Mouse (Mus musculus) liver, adult 2 months (tissue): ENCODE data around the gene Nfix.

Experiments used
- CTCF ChIP-seq: fragments of 200-500 bp; IDR thresholded peaks from 2 replicates; pipeline ENCODE4 v1.5.1; 2011; ENCODE audit warnings: low read depth, low read length, control low read depth
- POLR2A ChIP-seq: fragments of 200-500 bp; IDR thresholded peaks from 2 replicates; pipeline ENCODE4 v1.6.1; 2011; ENCODE audit warnings: low read length, control low read depth; ENCODE audit not compliant: insufficient read depth; ENCODE audit errors: extremely low read depth

DNA sequence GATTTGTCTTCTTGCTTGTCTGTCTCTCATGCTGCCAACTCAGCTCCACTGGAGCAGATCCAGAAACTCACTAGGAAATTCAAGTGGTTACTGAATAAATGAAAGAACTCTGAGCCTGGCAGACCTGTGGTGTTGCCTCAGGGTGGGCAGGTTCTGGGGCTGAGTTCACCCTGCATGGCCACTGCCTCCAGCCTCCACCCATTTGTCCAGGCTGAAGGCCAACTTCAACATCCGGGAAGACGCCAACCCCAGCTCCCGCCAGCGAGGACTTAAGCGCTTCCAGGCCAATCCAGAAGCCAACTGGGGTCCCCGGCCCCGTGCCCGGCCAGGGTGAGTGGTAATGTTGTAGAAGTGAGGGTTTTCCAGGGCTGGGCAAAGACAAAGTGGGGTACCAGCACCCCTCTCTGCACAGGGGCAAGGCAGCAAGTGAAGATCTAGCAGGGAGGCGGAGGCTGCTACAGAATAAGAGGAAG, 101.2 kb downstream of the Nfix start:
- no peak for TF ChIP-seq POLR2A
- no peak for TF ChIP-seq CTCF
